Mouse (Mus musculus) heart, postnatal 0 days (tissue): Measurements from ENCODE around the gene Ubr1. TPM values are rescaled to one million over a fixed set of nuclear protein-coding genes. Genes with fewer than 3 reads are reported as not detected.
"Not testable (repeated sequence)": the region's sequence is repeated elsewhere in the genome, so short reads cannot be mapped to it uniquely, and the experiment has no call there.

Experiments
- ATAC-seq: fragments of 200-750 bp; cut with Nextera tagmentation; 2 replicates; pipeline ENCODE4 v1.8.0; 2017; ENCODE audit warnings: low read depth, moderate number of reproducible peaks, moderate library complexity; ENCODE audit not compliant: insufficient read depth
- DNase-seq: peaks from one replicate; pipeline ENCODE4 v3.0.0-alpha.2; 2016; ENCODE audit warnings: low spot score
- H3K27ac ChIP-seq: fragments of 300-500 bp; sonication (generic); 2 replicates; pipeline ENCODE4 v1.5.1; 2014; ENCODE audit warnings: low read depth, mild to moderate bottlenecking
- H3K27me3 ChIP-seq: fragments of 300-500 bp; sonication (generic); 2 replicates; pipeline ENCODE4 v1.6.1; 2014; ENCODE audit warnings: low read length, mixed read lengths; ENCODE audit not compliant: control insufficient read depth, insufficient read depth
- H3K36me3 ChIP-seq: fragments of 300-500 bp; sonication (generic); replicated peaks from 2 replicates; pipeline ENCODE4 v1.6.1; 2014; ENCODE audit warnings: low read length, mixed read lengths; ENCODE audit not compliant: control insufficient read depth, insufficient read depth
- H3K4me1 ChIP-seq: fragments of 300-500 bp; sonication (generic); 2 replicates; pipeline ENCODE4 v1.6.1; 2014; ENCODE audit warnings: antibody characterized with exemption; ENCODE audit not compliant: control insufficient read depth, insufficient read depth
- H3K4me2 ChIP-seq: fragments of 300-500 bp; sonication (generic); 2 replicates; pipeline ENCODE4 v1.6.1; 2014; ENCODE audit warnings: low read depth, mild to moderate bottlenecking, low read length, moderate library complexity
- H3K4me3 ChIP-seq: fragments of 300-500 bp; sonication (generic); 2 replicates; pipeline ENCODE4 v1.5.1; 2014; ENCODE audit warnings: low read depth, low read length
- H3K9ac ChIP-seq: fragments of 300-500 bp; sonication (generic); replicated peaks from 2 replicates; pipeline ENCODE4 v1.6.1; 2014; ENCODE audit warnings: low read depth, low read length, mixed read lengths
- H3K9me3 ChIP-seq: fragments of 300-500 bp; sonication (generic); replicated peaks from 2 replicates; pipeline ENCODE4 v1.6.1; 2016; ENCODE audit warnings: low read length; ENCODE audit not compliant: control insufficient read depth
- CTCF ChIP-seq: IDR thresholded peaks from 2 replicates; pipeline ENCODE4 v1.5.1; 2016; ENCODE audit warnings: antibody characterized with exemption, control low read depth, low read depth
- EP300 ChIP-seq: IDR thresholded peaks from 2 replicates; pipeline ENCODE4 v1.6.1; 2016; ENCODE audit warnings: antibody characterized with exemption, low read depth
- WGBS: fragments of 180-500 bp; shearing (Covaris S2); extraction: QIAGEN DNeasy Blood & Tissue Kit; methylation state at CpG from one replicate; pipeline ENCODE4 v1.1.7; 2014; 5-methylcytosine and 5-hydroxymethylcytosine counted together
- polyA plus RNA-seq: library from polyadenylated mRNA; unstranded; fragments of >200 nt; fragmentation: Nextera tagmentation; extraction: Ambion mirVana; gene quantifications from 2 replicates; pipeline ENCODE4 v1.2.1, GENCODE M21; 2015
- total RNA-seq: library from RNA; depleted of rRNA; stranded (reverse); fragments of >200 nt; gene quantifications from 2 replicates; pipeline ENCODE4 v1.2.3, GENCODE M21; 2014; ENCODE audit warnings: low replicate concordance

Gene Ubr1
- total and polyA plus RNA-seq, 2 experiments from 2014 or later, result 14.3 to 28.9 TPM

DNA sequence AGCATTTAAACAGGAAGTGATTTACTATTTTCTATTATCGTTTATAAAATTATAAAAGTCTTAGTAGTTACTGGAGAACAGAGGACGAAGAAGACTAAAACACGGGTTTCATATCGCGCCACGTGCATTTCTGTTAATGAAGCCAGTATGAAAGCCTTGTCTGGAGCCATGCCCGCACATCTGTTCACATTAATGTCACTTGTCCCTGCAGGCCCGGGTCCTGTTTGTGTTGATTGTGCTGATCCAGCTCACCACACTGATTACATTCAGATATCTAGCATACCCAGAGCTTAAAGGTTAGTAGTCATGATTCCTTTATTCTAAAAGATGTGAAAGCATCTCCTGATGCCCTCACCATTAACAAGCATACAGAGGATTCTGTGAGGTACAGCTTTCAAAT lies 28.3 kb upstream of the Ubr1 start:
- H3K9ac ChIP-seq, result no peak overlapping the region
- H3K27me3 ChIP-seq, result no peaks in the 10 kb centered on the region
- no peaks in the 10 kb centered on the region for H3K36me3 ChIP-seq
- DNase-seq (no peak), ATAC-seq (no peak)
- H3K9me3 ChIP-seq, result no peaks in the 10 kb centered on the region
- H3K4me3 ChIP-seq, result no peak overlapping the region
- no peaks in the 10 kb centered on the region for H3K4me1 ChIP-seq
- WGBS, result 78% methylated on average over 8 of the region's 8 CpGs
- no peak overlapping the region for H3K4me2 ChIP-seq
- no peak overlapping the region for H3K27ac ChIP-seq
- TF ChIP-seq CTCF, result no peak
- no peak for TF ChIP-seq EP300

DNA sequence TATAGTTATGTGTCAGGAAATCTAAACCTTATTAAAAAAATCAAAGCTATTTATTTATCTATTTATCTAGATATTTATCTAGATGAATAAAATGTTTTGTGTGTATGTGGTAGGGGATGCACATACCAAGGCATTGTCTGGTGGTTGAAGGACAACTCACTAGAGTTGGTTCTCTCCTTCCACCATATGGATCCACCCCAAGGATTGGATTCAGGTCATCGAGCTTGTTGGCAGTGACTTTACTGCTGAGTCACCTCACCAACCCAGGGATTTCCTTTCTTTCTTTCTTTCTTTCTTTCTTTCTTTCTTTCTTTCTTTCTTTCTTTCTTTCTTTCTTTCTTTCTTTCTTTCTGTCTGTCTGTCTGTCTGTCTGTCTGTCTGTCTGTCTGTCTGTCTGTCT lies 26.1 kb upstream of the Ubr1 start:
- H3K27ac ChIP-seq, H3K27me3 ChIP-seq, H3K9ac ChIP-seq, H3K4me3 ChIP-seq, DNase-seq, H3K4me2 ChIP-seq, H3K4me1 ChIP-seq, H3K36me3 ChIP-seq, ATAC-seq, H3K9me3 ChIP-seq: not testable (repeated sequence)
- WGBS, result 77% methylated on average over 1 of the region's 1 CpGs

DNA sequence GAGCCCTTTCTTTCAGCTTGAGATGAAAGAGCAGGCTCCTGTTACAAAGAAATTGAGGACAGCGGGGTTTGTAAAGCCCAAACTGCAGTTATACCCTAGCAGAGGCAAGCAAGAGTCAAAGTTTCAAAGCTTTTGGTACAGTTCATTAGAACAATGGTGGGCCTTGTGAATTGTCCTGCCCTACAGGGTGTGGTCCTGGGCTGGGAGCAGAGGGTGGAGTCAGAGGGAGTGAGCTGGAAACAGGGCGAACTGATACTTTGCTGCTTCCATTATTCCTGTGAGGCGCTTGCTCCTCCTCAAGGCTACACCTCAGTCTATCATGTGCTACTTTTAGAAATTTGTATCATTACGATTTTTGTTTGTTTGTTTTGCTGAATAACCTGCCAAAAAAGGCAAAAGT lies 20.7 kb upstream of the Ubr1 start:
- no peak for ATAC-seq
- DNase-seq, result no peak
- H3K9me3 ChIP-seq, result no peaks in the 10 kb centered on the region
- no peak overlapping the region for H3K9ac ChIP-seq
- 76% methylated on average over 4 of the region's 4 CpGs for WGBS
- no peaks in the 10 kb centered on the region for H3K27me3 ChIP-seq
- no peaks in the 10 kb centered on the region for H3K4me1 ChIP-seq
- 0 out of 2 replicates have a peak, but pooled peaks cover 4% of the 10 kb centered on the region for H3K36me3 ChIP-seq
- no peak overlapping the region for H3K4me2 ChIP-seq
- no peak overlapping the region for H3K4me3 ChIP-seq
- TF ChIP-seq EP300 (no peak), CTCF (no peak)
- no peak overlapping the region for H3K27ac ChIP-seq

DNA sequence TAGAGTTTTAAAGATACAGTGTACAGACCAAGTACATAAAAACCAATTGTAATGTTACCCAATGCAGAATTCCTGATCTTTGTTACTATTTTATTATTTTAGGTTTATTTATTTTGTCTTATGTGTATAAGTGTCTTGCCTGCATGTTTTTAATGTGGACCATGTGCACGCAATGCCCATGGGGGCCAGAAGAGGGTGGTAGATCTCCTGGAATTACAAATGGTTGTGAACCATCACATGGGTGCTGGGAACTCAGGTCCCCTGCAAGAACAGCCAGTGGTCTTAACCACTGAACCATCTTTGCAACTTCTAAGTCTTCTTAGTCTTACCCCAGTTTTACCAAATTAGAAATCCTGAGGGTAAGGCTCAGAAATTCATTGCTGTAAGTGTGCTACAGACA lies 14.7 kb upstream of the Ubr1 start:
- Histone ChIP-seq H3K27ac (no peak overlapping the region), H3K9me3 (no peaks in the 10 kb centered on the region), H3K4me3 (no peak overlapping the region), H3K36me3 (0 out of 2 replicates have a peak, but pooled peaks cover 4% of the 10 kb centered on the region), H3K4me2 (no peak overlapping the region), H3K9ac (no peak overlapping the region), H3K27me3 (no peaks in the 10 kb centered on the region), H3K4me1 (no peaks in the 10 kb centered on the region)
- WGBS, result 80% methylated on average over 1 of the region's 1 CpGs
- no peak for DNase-seq
- TF ChIP-seq EP300 (no peak), CTCF (no peak)
- no peak for ATAC-seq

DNA sequence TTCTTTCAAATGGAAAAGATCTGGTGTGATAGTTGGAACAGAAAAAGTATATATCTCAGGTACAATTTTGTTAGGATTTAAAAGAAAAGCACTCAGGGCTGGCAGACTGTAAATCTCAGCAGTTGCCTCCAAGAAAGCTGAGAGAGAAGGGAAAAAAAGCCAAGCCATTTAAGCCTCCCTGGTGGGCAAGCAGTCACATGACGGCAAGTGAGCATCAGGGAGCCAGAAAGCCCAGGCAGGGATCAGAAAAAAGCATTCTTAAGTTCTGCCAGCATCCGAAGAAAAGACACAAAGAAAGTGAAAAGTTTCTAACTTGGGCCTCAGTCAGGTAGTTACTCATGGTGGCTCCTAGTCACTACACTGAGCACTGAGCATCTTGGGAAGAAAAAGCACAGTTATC lies 13.1 kb upstream of the Ubr1 start:
- no peak overlapping the region for H3K4me2 ChIP-seq
- H3K9me3 ChIP-seq, result no peaks in the 10 kb centered on the region
- DNase-seq (no peak), ATAC-seq (no peak)
- no peaks in the 10 kb centered on the region for H3K4me1 ChIP-seq
- H3K27ac ChIP-seq, result no peak overlapping the region
- no peaks in the 10 kb centered on the region for H3K27me3 ChIP-seq
- TF ChIP-seq CTCF, result no peak
- TF ChIP-seq EP300, result no peak
- WGBS, result 42% methylated on average over 2 of the region's 2 CpGs
- H3K4me3 ChIP-seq, result no peak overlapping the region
- H3K36me3 ChIP-seq, result 0 out of 2 replicates have a peak, but pooled peaks cover 4% of the 10 kb centered on the region
- no peak overlapping the region for H3K9ac ChIP-seq

DNA sequence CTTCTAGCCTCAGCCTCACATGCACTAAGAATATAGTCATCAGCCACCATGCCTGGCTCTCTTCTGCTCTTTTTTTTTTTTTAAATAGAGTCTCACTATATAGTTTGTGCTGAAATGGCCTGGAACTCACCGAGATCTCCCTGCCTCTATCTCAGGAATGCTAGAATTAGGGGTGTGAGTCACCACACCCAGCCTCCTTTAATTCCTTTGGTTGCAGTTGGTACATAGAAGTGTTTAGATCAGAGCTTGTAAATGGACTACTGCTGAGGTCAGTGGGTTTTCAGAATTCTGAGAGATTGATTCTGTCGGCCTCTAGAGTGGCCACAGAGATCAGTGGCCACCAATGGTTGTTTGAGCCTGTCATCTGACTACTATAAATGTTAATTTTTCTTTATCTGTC lies 10.3 kb upstream of the Ubr1 start:
- ATAC-seq, result no peak
- 39% methylated on average over 2 of the region's 2 CpGs for WGBS
- Histone ChIP-seq H3K27me3 (no peaks in the 10 kb centered on the region), H3K9ac (no peak overlapping the region), H3K9me3 (no peaks in the 10 kb centered on the region), H3K27ac (no peak overlapping the region), H3K4me3 (no peak overlapping the region), H3K36me3 (no peaks in the 10 kb centered on the region), H3K4me2 (no peak overlapping the region), H3K4me1 (no peaks in the 10 kb centered on the region)
- no peak for DNase-seq
- no peak for TF ChIP-seq CTCF
- no peak for TF ChIP-seq EP300
